Mouse (Mus musculus): ENCODE data around the gene Osbpl6.

Osbpl6 gene

DNA sequence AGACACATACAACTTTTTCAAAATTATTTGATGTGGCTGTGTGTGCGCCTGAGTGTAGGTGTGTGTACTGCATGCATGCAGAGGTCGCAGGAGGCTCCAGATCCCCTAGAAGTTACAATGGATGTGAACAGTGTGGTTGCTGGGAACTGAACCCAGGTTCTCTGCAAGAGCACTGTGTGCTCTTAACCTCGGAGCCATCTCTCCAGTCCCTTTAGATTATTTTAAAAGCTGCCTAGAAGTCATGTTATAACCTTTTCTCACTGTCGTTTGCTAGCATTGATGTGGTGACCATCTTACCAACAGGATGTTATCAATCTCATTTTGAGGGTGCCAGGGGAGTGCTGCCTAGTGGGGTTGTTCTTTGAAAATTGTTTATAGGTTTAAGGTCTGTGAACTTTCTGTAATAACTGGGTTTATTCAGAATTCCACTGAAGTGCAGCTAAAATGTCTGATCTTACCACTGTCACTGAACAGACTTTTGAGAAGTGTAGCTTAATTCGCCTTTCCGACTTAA, 15.2 kb downstream of the Osbpl6 start:
- DNase-seq (ENCODE audit: low read depth): no peak

DNA sequence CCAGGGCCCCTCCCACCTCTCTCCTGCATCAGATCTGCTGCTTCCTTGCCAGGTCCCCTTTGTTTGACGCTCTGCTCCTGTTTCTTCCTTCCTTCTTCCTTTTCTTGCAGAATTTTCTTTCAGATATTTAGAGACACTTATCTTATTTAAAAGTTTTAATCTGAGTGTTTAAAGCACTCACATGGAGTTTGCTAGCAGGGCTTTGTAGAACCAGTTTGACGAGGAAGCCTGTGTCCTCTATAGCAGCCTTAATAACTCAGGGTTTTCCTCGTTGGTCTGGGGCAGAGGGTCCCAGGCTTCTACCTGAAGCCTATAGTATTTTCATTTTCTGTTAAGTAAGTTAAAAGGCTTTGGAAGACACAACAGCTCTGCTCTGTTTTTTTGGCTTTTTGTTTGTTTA, 20.5 kb downstream of the Osbpl6 start:
- DNase-seq (ENCODE audit: low read depth): no peak

DNA sequence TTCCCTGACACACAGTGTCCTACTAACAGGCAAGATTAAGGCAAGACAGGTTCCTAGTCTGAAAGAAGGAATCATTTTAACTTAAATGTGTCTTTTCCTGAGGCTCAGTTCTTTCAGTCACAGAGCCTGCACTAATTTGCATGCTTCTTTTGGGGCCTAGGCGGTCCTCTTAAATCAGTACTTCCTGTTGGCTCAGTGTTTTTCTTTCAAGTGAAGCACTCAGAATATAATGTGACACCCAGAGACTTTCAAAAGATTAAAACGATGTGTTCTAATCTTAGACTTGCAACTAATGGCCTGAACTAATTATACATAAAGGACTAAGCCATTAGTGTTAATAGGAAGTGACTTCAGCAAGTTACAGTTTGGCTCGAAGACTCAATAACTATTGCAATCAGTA, 23.0 kb downstream of the Osbpl6 start:
- no peak for DNase-seq (ENCODE audit: low read depth)

DNA sequence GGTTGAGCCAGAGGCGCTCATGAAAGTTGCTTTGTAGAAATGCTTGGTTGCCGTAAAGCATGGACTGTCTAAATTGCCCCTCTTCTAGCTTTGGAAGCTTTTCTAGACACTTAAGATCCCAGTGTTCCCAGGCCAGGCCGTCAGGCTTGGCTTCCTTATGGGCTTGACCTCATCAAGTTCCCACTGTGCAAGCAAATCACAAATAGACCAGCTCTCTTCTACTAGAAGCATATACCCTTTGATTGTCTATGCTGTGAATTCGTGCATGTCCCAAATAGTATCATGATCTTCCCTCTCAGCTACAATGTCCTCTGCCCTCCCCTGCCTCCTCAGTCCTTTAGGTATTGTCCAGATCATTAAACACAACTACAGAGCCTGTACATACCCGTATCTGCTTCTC, 23.5 kb downstream of the Osbpl6 start:
- DNase-seq (ENCODE audit: low read depth): no peak

DNA sequence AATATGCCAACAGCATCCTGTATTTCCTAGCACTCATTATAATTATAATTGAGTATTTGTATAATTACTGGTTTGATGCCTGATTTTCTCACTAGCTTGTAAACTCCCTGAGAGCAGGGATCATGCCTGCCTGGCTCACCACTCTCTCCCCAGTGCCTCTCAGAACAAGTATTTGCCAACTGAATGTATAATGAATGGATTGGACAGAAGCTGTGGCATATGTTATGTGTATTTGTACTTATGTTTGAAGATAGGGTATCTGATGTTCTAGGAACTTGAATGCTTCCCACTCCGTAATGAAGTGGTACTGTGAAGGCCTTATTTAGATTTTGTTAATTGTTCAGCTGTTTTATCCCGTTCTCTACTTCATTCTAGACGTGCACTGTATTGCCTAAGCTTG, 24.2 kb downstream of the Osbpl6 start:
- DNase-seq (ENCODE audit: low read depth): no peak

DNA sequence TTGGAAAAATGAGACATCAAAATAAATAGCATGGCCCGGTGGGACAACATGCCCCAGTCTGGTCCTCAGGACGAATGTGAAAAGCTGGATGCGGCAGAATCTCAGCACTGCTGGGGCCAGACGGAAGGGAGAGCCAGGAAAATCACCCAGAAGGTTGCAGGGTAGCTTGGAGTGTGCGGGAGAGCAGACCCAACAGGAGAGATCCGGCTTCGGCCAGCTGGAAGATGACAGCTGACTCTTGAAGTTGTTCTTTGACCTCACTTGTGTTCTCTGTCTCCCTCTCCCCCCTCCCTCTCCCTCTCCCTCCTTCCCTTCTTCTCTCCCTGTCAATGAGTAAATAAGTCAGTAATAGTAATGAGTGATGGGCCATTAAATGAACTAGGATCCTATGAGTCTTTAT, 27.9 kb downstream of the Osbpl6 start:
- no peak for DNase-seq (ENCODE audit: low read depth)

DNA sequence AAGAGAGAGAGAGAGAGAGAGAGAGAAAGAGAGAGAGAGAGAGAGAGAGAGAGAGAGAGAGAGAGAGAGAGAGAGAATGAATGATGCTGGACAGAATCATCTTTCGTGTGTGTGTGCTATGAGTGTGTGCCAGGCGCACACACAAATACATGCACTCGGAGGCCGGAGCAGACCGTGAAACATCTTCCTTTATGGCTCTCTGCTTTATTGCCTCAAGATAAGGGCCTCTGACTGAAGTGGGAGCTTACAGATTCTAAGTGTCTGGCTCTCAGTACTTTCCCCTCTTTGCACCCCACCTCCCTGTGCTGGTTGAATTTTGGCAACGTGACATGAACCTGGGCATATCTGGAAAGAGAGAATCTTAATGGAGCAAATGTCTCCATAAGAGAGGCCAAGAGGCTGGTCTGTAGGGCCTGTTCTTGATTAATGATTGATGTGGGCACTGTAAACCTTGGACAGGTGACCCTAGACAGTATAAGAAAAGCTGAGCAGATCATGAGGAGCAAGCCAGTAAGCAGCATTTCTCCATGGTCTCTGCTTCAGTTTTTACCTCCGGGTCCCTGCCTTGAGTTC, 29.4 kb downstream of the Osbpl6 start:
- no peak for DNase-seq (ENCODE audit: low read depth)

DNA sequence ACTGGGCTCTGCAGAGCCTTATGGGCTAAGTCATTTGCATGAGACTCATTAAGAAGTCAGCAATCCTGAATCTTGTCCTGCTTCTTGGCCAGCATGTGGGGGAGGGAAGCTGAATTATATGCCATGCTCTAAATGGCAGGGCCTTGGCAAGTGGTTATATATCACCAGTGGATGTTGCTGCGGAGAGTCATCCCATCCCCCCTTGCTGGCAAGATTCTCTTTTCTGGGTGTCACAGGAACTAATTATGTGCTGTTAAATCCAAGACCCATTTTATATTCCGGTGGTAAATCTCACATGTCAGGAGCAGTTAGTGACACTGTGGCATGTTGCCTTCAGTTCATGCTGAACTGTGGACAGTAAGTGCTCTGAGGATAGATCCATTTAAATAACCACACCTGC, 31.1 kb downstream of the Osbpl6 start:
- DNase-seq (ENCODE audit: low read depth): no peak

DNA sequence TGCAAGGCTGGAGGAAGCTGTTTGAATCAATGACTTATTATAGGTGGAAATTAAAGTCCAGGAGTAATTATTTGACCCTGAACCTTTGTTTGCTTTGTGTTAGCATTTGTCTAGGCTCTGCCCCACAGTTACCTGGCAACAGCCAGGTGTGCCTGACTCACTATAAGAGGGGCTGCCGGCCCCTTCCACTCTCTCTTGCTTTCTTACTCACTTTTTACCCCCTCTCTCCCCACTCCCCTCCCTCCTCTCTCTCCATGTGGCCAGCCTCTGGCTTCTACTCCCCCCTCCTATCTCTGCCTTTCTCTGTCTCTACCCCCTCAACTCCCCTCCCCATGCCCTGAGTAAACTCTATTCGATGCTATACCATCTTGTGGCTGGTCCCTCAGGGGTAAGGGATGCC, 33.2 kb downstream of the Osbpl6 start:
- DNase-seq (ENCODE audit: low read depth): no peak

DNA sequence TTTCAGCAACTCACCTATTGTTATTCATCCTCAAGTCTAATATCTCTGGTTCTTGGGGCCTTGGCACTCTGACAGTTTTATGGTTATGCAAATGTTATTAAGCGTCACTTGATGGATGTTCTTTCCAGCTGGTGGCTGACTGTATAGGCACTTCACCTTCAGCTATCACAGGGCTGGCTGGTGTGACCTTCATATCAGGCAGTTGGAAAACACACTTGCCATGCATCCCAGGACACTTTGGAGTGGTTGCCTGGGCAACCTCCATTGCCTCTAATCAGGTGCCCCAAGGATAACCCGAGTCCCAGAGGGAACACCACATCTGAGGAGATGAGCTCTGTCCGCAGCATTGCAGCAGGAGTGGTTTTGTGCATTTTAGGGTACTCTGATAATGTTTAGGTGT, 35.8 kb downstream of the Osbpl6 start:
- no peak for DNase-seq (ENCODE audit: low read depth)

DNA sequence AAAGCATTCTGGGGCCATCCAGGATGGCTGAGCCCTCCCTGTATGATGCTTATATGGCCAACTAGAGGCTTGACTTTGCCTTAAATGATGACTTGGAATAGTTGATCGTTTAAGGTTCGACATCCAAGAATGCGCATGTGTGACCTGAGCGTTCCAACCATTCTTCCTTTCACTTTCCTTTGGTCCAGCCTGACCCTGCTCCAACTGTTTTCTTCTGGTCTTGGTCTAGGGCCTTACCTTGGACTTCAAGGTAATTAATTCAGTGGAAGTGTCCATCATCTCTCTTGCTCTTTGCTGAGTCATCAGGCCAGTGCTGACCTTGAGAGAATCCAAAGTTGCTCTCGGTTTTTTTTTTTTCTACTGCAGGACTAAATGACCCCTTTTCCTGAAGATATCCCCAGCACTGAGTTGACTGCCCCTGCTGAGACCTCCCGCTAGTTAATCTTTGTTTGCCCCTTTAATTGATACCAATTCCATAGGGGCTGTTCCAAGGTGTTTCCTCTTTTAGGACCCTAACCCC, 43.6 kb downstream of the Osbpl6 start:
- DNase-seq (ENCODE audit: low read depth): no peak

DNA sequence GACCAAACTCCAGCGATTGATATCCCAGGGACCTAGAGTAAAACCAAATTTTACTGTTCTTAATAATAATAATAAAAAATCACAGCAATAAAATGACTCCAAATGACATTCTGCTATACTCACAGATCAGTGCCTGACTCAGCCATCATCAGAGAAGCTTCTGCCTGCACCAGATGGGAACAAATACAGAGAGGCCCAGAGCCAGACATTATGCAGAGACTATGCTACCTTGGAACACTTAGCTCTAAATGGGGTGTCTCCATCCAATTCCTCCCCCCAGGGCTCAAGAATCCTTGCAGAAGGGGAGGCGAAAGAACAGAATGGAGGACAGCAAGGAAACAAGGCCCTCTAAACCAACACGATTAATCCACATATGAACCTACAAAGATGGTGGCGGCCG, 60.4 kb downstream of the Osbpl6 start:
- no peak for DNase-seq (ENCODE audit: low read depth)

DNA sequence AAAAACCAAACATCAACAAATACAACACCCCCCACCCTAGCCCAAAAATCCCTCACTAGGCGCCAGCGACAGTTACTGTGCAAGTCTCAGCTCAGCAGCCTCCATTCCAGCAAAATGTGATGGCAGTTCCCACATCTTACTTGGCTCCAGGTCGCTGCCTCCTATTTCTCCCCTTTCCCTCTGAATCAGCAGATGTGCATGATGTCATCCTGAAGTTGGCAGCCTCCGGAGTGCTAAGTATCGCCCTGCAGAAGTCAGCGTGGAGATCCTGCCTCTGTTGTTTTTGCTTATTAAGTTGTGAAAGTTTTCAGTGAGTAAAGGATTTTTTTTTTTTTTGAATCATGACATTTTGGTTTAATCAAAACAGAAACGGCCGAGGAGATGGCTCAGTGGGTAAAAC, 61.9 kb downstream of the Osbpl6 start:
- DNase-seq (ENCODE audit: low read depth): no peak

DNA sequence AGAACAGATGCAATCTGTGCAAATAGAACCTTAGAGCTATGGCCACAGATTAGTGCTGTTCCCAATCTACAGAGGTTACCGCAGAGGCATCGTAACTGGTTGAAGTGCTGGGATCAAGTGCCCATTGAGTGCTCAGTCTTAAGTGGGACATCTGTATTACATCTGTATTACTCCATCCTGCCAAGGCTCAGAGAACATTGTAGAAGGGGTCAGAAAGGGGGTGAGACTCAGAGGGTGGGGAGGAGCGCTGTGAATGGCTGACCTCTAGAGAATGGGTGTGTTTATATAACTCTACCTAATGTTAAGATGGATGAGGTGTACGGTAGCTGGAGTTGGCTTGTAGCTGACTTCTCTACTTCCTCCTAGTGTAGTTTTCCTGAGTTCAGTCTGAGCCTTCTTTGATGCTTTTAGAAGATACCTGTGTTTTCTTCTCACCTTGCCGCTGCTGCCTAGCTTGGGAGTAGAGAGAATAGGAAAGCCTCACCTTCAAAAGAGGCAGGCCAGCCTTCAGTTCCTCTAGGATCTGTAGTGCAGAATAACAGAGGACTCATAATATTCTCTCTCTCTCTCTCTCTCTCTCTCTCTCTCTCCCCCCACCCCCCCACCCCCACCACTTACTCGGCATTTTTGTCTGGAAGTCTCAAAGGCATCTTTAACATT, 62.9 kb downstream of the Osbpl6 start:
- DNase-seq (ENCODE audit: low read depth): no peak

DNA sequence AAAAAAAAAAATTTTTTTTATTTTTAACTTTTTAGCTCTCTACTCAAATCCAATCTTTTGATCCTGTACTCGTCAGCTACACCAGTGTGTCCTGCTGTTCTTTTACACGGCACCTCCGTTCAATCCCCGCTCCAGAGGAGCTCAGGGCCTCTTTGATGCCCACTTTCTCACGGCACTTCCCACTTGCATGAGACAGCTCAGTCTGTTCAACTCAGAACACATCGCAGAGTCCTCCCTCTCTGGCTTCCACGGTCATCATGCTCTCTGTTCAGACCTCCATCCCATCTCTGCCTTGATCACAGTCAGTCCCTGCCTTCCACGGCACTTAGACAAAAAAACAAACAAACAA, 63.4 kb downstream of the Osbpl6 start:
- DNase-seq (ENCODE audit: low read depth): no peak

DNA sequence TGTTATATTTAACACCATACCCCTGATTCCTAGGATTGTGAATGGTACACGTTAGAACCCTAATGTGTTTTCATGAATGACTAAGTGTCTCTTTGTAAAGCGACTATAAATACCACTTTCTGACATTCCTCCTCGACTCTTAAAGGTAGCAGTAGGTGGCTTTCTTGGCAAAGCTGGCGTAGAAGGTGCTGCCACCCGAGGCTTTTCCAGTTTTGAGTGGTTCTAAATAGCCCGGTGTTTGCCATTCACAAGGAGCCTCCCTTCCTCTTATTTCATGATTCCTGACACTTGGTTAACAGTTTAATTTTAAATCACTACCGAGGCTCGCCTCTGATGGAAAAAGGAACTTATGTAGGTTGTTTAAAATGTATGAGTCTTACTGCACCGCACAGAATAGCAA, 64.1 kb downstream of the Osbpl6 start:
- DNase-seq (ENCODE audit: low read depth): no peak

DNA sequence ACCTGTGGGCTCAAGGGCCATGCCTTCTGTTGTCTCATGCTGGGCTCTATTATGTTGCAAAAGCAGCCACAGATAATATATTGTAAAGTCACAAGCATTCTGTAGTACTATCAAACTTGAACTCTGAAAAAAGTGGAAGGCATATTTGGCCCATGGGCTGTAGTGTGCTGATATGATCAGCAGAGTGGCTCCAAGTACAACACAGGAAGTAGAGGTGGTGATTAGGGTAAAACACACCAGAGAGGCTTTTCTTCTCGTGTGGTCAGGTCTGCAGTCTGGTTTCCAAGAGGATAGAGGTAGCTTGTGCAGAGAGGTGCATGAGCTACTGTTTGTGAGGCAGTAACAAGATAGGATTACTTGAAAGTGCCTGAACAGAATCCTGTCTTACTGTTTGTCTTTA, 69.5 kb downstream of the Osbpl6 start:
- DNase-seq (ENCODE audit: low read depth): no peak

DNA sequence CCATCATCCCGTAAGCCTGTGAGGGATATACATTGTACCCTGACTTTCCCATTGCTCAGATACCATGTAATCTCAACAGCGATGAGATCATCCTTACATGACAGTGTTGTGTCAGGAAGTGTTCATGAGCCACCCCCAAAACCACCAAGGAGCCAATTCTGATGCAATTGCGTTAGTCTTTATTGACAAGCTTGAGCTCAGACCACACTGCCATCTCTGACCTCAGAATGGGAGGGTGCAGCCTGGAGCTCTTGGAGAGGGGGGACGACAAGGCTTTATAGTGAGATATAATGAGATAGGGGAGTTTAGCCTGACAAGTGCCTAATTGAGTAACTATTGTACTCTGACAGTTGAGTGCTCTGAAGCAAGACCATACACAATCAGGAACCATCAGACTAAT, 82.5 kb downstream of the Osbpl6 start:
- no peak for DNase-seq (ENCODE audit: low read depth)

DNA sequence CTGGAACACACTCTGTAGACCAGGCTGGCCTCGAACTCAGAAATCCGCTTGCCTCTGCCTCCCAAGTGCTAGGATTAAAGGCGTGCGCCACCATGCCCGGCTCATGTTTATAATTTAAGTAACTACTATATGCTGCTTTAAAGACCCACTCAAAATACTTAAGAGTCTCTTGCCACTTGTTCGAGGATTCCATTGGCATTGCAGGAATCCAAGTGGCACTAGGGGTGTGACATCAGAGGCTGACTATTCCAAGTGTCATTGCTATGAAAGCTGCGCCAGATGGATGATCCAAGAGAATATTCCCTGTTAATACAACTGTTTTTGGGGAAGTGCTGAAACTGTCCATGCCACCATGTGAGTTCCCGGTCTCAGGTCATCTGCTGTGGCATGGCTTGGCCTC, 83.9 kb downstream of the Osbpl6 start:
- DNase-seq (ENCODE audit: low read depth): no peak

DNA sequence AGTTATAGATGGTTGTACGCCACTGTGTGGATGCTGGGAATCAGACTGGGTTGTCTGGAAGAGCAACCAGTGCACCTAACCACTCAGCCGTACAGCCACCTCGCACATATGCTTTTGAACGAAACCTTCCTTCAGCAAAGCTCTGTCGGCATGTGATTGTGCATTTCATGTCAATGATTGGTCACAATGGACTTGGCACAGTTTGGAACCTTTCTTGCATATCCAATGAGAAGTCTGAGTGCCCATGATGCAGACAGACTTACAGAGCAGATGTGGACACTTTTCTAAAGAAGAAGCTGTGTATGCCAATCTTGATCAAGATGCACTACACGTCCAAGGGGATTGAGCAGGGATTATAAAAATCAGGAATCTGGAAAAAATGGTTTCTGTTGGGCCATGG, 85.1 kb downstream of the Osbpl6 start:
- DNase-seq (ENCODE audit: low read depth): no peak

DNA sequence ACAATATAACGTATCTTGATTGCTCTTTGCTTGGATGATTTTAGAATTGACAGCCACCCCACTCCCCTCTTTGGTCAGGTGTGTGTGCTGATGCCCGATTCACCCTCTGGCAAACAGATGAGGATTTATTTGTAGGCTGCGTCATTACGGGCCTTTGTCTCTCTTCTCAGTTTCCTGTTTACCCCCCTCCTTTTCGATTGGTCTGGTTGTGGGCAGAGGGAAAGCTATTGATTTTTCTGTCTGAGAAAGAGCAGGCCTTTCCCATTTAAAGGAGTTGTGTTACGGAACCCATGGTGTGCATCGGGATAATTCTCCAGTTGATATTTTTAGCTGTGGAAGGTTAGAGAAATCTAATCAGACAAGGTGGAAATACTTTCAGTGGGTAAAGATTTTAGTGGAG, 85.9 kb downstream of the Osbpl6 start:
- DNase-seq (ENCODE audit: low read depth): no peak

DNA sequence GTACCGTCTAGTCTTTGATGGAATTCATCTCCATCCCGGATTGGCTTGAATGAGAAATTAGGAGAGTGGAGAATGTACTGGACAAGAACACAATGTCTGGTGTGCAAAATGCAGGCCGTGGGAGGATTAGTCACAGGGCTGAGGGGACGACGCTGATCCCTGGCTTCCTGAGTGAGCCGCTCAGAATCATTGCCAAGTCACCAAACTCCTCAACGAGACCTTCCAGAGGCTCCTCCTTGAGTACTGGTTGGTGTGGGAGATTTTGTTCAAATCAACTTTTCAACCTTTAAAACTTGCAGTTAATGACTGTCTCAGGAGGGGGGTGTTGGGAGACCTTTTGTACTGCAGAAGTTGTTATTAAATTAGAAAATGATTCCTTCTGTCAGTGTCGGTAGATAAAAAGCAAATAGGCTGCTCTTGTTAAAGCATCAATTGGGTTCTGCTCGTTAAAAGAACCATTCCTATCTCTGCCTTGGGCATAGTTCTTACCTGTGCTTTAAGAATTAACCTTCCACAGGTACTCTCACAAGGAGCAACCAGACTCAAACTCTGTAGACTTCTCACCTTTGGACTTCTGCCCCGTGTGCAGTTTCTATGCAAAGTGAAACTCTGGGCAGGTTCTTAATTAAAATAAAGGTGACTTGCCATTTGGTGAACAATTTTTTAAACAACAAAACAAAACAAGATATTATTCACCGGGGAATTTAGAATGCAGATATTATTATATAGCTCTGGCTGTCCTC, 89.9 kb downstream of the Osbpl6 start:
- no peak for DNase-seq (ENCODE audit: low read depth)

DNA sequence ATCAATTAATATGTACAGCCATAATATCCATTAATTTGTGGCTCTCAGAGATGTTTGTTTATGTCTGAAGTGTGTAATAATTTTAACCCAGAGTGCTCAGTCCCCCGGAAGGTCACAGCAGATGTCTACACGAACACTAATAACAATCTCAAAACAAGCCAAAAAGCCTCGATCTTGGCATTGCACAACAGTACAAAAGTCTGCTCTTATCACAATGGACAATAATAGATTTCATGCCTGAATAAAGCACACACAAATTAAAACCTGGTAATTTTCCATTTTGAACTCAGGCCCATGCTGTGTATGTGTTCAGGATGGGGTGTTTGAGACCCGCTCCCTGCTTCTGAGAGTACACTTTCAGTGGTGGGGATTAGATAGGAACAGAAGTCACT, 90.4 kb downstream of the Osbpl6 start:
- DNase-seq (ENCODE audit: low read depth): no peak

All from c-Kit-positive CD71-positive TER-119-negative erythroid progenitor cells, embryonic 14.5 days (primary cell).